ENCODE assay signal across 10 mouse cellular contexts in genomic region chr4:58671406-58672035, GRCm38 (mm10).
DNase-seq lines count a peak whose midpoint lies in the region; ATAC-seq and TF ChIP-seq lines count a peak whose summit lies in the region.
"Had no signal": no experiment of that assay in that cellular context is flagged by ENCODE, and none has a peak within 500 bp of the region (broad histone marks: within the 10 kb centered on the region; RNA-seq: fewer than 3 reads in every experiment).

No protein-coding gene starts in this region.

- DNase-seq in heart, embryonic 10.5 days (ENCODE audit: low spot score), result no peak
- no peak for DNase-seq in heart, postnatal 10 days
- DNase-seq in ovary, postnatal 36 days (ENCODE audit: low spot score), result peak; percentile 11
- DNase-seq in ovary, adult 18-20 months (ENCODE audit: low spot score), result no peak
- no peak for DNase-seq in stomach, postnatal 0 days (ENCODE audit: low spot score)
- DNase-seq in spleen, postnatal 14 days (ENCODE audit: low spot score in 2 of 2), result no peak
- DNase-seq in right cerebral cortex, postnatal 10 days (ENCODE audit: low spot score in 2 of 2), result no peak
- DNase-seq: B cell, adult 2 months had no signal

- TF ChIP-seq EP300 in stomach, postnatal 0 days (optimal IDR thresholded peaks at IDR 0.05), result no peak

- no peak for ATAC-seq in hindbrain, embryonic 16.5 days
- no peak for ATAC-seq in stomach, postnatal 0 days (ENCODE audit: low FRiP score, low TSS enrichment)

- no peak for TF ChIP-seq CTCF in stomach, postnatal 0 days (IDR thresholded peaks at IDR 0.05; ENCODE audit: low read depth)

- no peaks in the 10 kb centered on the region for H3K36me3 ChIP-seq in heart, embryonic 10.5 days
- no peaks in the 10 kb centered on the region for H3K36me3 ChIP-seq in hindbrain, embryonic 16.5 days (ENCODE audit: control insufficient read depth, insufficient read depth, low read length)
- no peaks in the 10 kb centered on the region for H3K36me3 ChIP-seq in stomach, postnatal 0 days (ENCODE audit: control insufficient read depth, insufficient read depth, low read length)

- WGBS in heart, embryonic 10.5 days, result 55% methylated on average over 14 of the region's 14 CpGs
- 67% methylated on average over 14 of the region's 14 CpGs for WGBS in hindbrain, embryonic 16.5 days
- WGBS in stomach, postnatal 0 days, result 41% methylated on average over 14 of the region's 14 CpGs

- intact Hi-C loops in heart, postnatal 10 days (cut with DNase I), result no loop called here

- H3K4me3 ChIP-seq in heart, embryonic 10.5 days, result no peak overlapping the region
- H3K4me3 ChIP-seq in hindbrain, embryonic 16.5 days (ENCODE audit: low read length), result no peak overlapping the region
- H3K4me3 ChIP-seq in stomach, postnatal 0 days (ENCODE audit: low read depth, low read length), result no peak overlapping the region

- H3K9me3 ChIP-seq in heart, embryonic 10.5 days, result no peaks in the 10 kb centered on the region
- H3K9me3 ChIP-seq in hindbrain, embryonic 16.5 days (ENCODE audit: control insufficient read depth, low read length), result no peaks in the 10 kb centered on the region
- H3K9me3 ChIP-seq in stomach, postnatal 0 days (ENCODE audit: control insufficient read depth, low read length), result no peaks in the 10 kb centered on the region

- H3K4me1 ChIP-seq in heart, embryonic 10.5 days, result peaks cover 3% of the 10 kb centered on the region; the same call in 1 of the 2 replicates
- peaks cover 7% of the 10 kb centered on the region for H3K4me1 ChIP-seq in hindbrain, embryonic 16.5 days (ENCODE audit: control insufficient read depth, insufficient read depth, low read depth, low read length)
- no peaks in the 10 kb centered on the region for H3K4me1 ChIP-seq in stomach, postnatal 0 days (replicated peaks; ENCODE audit: control insufficient read depth, insufficient read depth)

- H3K9ac ChIP-seq in hindbrain, embryonic 16.5 days (ENCODE audit: low read depth, low read length), result no peak overlapping the region
- no peak overlapping the region for H3K9ac ChIP-seq in stomach, postnatal 0 days (ENCODE audit: low read length)
- H3K9ac ChIP-seq: liver, embryonic 14.5 days had no signal

- peak overlapping the region; percentile 15; the same call in 1 of the 2 replicates for H3K4me2 ChIP-seq in hindbrain, embryonic 16.5 days (ENCODE audit: low read length)
- H3K4me2 ChIP-seq in stomach, postnatal 0 days (replicated peaks; ENCODE audit: low read depth), result peak overlapping the region; percentile 21

- no peaks in the 10 kb centered on the region for H3K27me3 ChIP-seq in heart, embryonic 10.5 days (ENCODE audit: insufficient read depth, poor library complexity, severe bottlenecking)
- no peaks in the 10 kb centered on the region for H3K27me3 ChIP-seq in hindbrain, embryonic 16.5 days (replicated peaks; ENCODE audit: control insufficient read depth, insufficient read depth, low read length)
- no peaks in the 10 kb centered on the region for H3K27me3 ChIP-seq in stomach, postnatal 0 days (ENCODE audit: control insufficient read depth, insufficient read depth, low read length)

- peak overlapping the region; percentile 44 for H3K27ac ChIP-seq in heart, embryonic 10.5 days
- H3K27ac ChIP-seq in hindbrain, embryonic 16.5 days (ENCODE audit: low read depth, low read length), result no peak overlapping the region
- no peak overlapping the region for H3K27ac ChIP-seq in stomach, postnatal 0 days (replicated peaks)
- H3K27ac ChIP-seq: liver, embryonic 14.5 days had no signal
